Mouse (Mus musculus): ENCODE measurements around the gene Olfr1442. TPM values are rescaled to one million over a fixed set of nuclear protein-coding genes. Genes with fewer than 3 reads are reported as not detected.
"Not testable (repeated sequence)": the region's sequence is repeated elsewhere in the genome, so short reads cannot be mapped to it uniquely, and the experiment has no call there.

Gene Olfr1442
- polyA plus RNA-seq, 1 experiment from 2014 or later = not detected

GRCm38 (mm10) chr19:12721596-12721995 is 51.4 kb downstream of the Olfr1442 start:
- H3K9me3 ChIP-seq (replicated peaks; ENCODE audit: control insufficient read depth, low read length); H3K36me3 ChIP-seq (ENCODE audit: control insufficient read depth, insufficient read depth); H3K4me3 ChIP-seq (ENCODE audit: low read depth, low read length); H3K27me3 ChIP-seq (ENCODE audit: control insufficient read depth, insufficient read depth, low read depth, low read length); H3K27ac ChIP-seq (ENCODE audit: low read length); H3K4me1 ChIP-seq (ENCODE audit: control insufficient read depth, low read depth, low read length); H3K4me2 ChIP-seq (ENCODE audit: low read depth, low read length); H3K9ac ChIP-seq (ENCODE audit: low read depth, low read length); ATAC-seq (ENCODE audit: low read depth): not testable (repeated sequence)
- 71% methylated on average over 7 of the region's 7 CpGs for WGBS (ENCODE audit: insufficient replicate concordance)

GRCm38 (mm10) chr19:12722308-12722707 is 52.1 kb downstream of the Olfr1442 start:
- no peaks in the 10 kb centered on the region for H3K4me1 ChIP-seq (ENCODE audit: control insufficient read depth, low read depth, low read length)
- no peaks in the 10 kb centered on the region for H3K27me3 ChIP-seq (ENCODE audit: control insufficient read depth, insufficient read depth, low read depth, low read length)
- whole genome bisulfite sequencing (ENCODE audit: insufficient replicate concordance) = 36% methylated on average over 2 of the region's 3 CpGs
- H3K4me3 ChIP-seq (ENCODE audit: low read depth, low read length) = no peak overlapping the region
- no peak overlapping the region for H3K27ac ChIP-seq (ENCODE audit: low read length)
- H3K4me2 ChIP-seq (ENCODE audit: low read depth, low read length) = no peak overlapping the region
- ATAC-seq (ENCODE audit: low read depth) = no peak
- no peak overlapping the region for H3K9ac ChIP-seq (ENCODE audit: low read depth, low read length)
- no peaks in the 10 kb centered on the region for H3K9me3 ChIP-seq (replicated peaks; ENCODE audit: control insufficient read depth, low read length)
- H3K36me3 ChIP-seq (ENCODE audit: control insufficient read depth, insufficient read depth) = no peaks in the 10 kb centered on the region

GRCm38 (mm10) chr19:12725851-12726250 is 55.6 kb downstream of the Olfr1442 start:
- no peak overlapping the region for H3K27ac ChIP-seq (ENCODE audit: low read length)
- no peak overlapping the region for H3K4me3 ChIP-seq (ENCODE audit: low read depth, low read length)
- no peak for ATAC-seq (ENCODE audit: low read depth)
- H3K4me2 ChIP-seq (ENCODE audit: low read depth, low read length) = no peak overlapping the region
- no peaks in the 10 kb centered on the region for H3K4me1 ChIP-seq (ENCODE audit: control insufficient read depth, low read depth, low read length)
- no peak overlapping the region for H3K9ac ChIP-seq (ENCODE audit: low read depth, low read length)
- no peaks in the 10 kb centered on the region for H3K9me3 ChIP-seq (replicated peaks; ENCODE audit: control insufficient read depth, low read length)
- no peaks in the 10 kb centered on the region for H3K27me3 ChIP-seq (ENCODE audit: control insufficient read depth, insufficient read depth, low read depth, low read length)
- no peaks in the 10 kb centered on the region for H3K36me3 ChIP-seq (ENCODE audit: control insufficient read depth, insufficient read depth)
- 47% methylated on average over 1 of the region's 1 CpGs for WGBS (ENCODE audit: insufficient replicate concordance)

Other genes with a start within 250 kb of the Olfr1442 start
- gene Pfpl, start 242.5 kb upstream of the Olfr1442 start, polyA plus RNA-seq (2015; fragmentation: Nextera tagmentation; extraction: Ambion mirVana) = not detected in 2 replicates
- 2.3 and 2.5 TPM in 2 replicates for gene Mpeg1, start 209.7 kb upstream of the Olfr1442 start, polyA plus RNA-seq (2015; fragmentation: Nextera tagmentation; extraction: Ambion mirVana)
- 2.0 and 2.2 TPM in 2 replicates for gene Dtx4, start 169.0 kb upstream of the Olfr1442 start, polyA plus RNA-seq (2015; fragmentation: Nextera tagmentation; extraction: Ambion mirVana)
- gene Fam111a, start 124.7 kb upstream of the Olfr1442 start, polyA plus RNA-seq (2015; fragmentation: Nextera tagmentation; extraction: Ambion mirVana) = 21.7 and 26.0 TPM in 2 replicates
- gene Gm4952, start 70.5 kb upstream of the Olfr1442 start, polyA plus RNA-seq (2015; fragmentation: Nextera tagmentation; extraction: Ambion mirVana) = 20.2 and 22.6 TPM in 2 replicates
- 0.23 and 0.38 TPM in 2 replicates for gene Glyat, start 37.1 kb upstream of the Olfr1442 start, polyA plus RNA-seq (2015; fragmentation: Nextera tagmentation; extraction: Ambion mirVana)
- gene Olfr1443, start 7.7 kb downstream of the Olfr1442 start, polyA plus RNA-seq (2015; fragmentation: Nextera tagmentation; extraction: Ambion mirVana) = not detected in 2 replicates
- gene Keg1, start 25.3 kb downstream of the Olfr1442 start, polyA plus RNA-seq (2015; fragmentation: Nextera tagmentation; extraction: Ambion mirVana) = 7.1 and 9.5 TPM in 2 replicates
- 0.63 and 0.66 TPM in 2 replicates for gene Cntf, start 95.2 kb downstream of the Olfr1442 start, polyA plus RNA-seq (2015; fragmentation: Nextera tagmentation; extraction: Ambion mirVana)
- gene Zfp91, start 125.7 kb downstream of the Olfr1442 start, polyA plus RNA-seq (2015; fragmentation: Nextera tagmentation; extraction: Ambion mirVana) = 5.8 and 6.3 TPM in 2 replicates
- gene Lpxn, start 125.8 kb downstream of the Olfr1442 start, polyA plus RNA-seq (2015; fragmentation: Nextera tagmentation; extraction: Ambion mirVana) = 2.2 and 2.3 TPM in 2 replicates
- gene Gm5244, start 176.2 kb downstream of the Olfr1442 start, polyA plus RNA-seq (2015; fragmentation: Nextera tagmentation; extraction: Ambion mirVana) = not detected in 2 replicates
- gene Olfr1444, start 186.8 kb downstream of the Olfr1442 start, polyA plus RNA-seq (2015; fragmentation: Nextera tagmentation; extraction: Ambion mirVana) = not detected in 2 replicates
- not detected in 2 replicates for gene Olfr1445, start 213.4 kb downstream of the Olfr1442 start, polyA plus RNA-seq (2015; fragmentation: Nextera tagmentation; extraction: Ambion mirVana)
- not detected in 2 replicates for gene Olfr1446, start 223.1 kb downstream of the Olfr1442 start, polyA plus RNA-seq (2015; fragmentation: Nextera tagmentation; extraction: Ambion mirVana)
- gene Olfr1447, start 233.3 kb downstream of the Olfr1442 start, polyA plus RNA-seq (2015; fragmentation: Nextera tagmentation; extraction: Ambion mirVana) = not detected in 2 replicates